Mouse (Mus musculus) G1E-ER4 (cell line): ENCODE results near the gene 3110082I17Rik. TPM values are rescaled to one million over a fixed set of nuclear protein-coding genes. Genes with fewer than 3 reads are reported as not detected.

ENCODE experiments used
- GATA1 ChIP-seq: IDR thresholded peaks from one replicate; pipeline ENCODE4 v1.8.0; 2012; ENCODE audit warnings: low read length, inconsistent platforms
- polyA plus RNA-seq: library from polyadenylated mRNA; stranded (reverse); fragments of >175 nt; gene quantifications from 2 replicates; pipeline ENCODE4 v1.2.3, GENCODE M21; 2012

3110082I17Rik gene
- polyA plus RNA-seq, 1 experiment: 79.0 TPM

DNA sequence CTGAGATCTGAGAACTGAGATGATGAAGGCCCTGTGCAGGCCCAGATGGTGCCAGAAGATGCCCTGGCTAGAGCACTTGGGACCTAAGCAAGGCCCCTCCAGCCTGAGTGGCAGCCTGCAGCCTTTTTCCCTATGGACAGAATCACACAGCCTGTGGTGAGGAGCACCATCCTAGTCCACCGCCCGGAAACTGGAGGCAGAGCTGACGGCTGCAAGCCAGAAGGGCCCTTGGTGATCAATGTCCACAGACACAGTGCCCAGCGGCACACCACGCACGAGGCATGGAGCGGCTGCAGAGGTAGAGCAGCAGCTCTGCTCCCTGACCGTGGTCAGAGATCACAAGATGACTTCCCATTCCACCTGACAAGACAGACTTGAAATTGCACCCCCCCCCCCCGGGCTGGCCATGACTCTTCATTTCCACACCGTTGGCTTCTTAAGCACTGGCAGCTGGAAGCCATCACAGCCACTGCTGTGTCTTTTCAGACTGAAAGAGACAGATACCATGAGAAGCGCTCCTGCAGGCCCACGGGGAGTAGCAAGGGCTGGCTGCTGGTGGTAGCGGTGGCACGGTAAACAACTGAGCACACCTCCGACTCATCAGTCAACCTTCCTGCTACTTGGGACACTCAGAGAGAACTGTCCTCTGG, 48.5 kb downstream of the 3110082I17Rik start:
- TF ChIP-seq GATA1: no peak

DNA sequence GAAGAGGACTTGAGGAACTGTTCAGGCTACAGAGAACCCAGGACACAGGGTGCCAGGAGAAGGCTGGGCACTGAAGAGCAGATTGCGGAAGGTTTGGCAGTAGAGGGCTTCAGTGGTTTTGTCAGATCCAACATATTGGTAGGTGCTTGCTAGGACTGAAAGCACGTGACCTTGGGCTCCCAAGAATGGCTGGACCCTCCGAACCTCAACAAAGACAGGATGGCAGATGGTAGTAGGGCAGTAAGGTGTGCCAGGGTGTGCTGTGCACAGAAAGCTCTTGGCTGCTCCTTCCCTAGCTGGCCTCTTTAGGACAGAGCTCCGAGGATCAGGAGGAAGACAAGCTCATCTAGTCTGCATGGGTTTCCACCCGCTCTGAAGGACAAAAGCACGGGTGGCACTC, 49.2 kb downstream of the 3110082I17Rik start:
- TF ChIP-seq GATA1: no peak

DNA sequence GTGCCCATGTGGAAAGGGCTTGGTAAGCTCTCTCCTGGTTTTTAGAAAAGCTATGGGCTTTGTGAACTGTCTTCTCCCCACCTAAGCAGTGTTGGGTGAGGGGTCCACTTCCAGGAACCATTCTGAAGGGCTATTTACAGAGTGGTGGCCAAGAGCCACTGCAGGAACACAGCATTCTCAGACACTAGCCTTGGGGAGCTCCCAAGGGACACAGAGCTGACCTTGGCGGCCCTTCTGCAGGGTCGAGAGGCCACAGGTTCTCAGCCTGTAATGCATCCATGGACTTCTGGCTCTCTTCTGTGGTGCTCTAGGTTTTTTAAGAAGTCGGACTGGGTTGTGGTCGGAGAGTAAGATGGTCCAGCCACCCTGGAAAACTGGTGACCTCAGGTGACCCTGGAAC, 50.3 kb downstream of the 3110082I17Rik start:
- no peak for TF ChIP-seq GATA1

DNA sequence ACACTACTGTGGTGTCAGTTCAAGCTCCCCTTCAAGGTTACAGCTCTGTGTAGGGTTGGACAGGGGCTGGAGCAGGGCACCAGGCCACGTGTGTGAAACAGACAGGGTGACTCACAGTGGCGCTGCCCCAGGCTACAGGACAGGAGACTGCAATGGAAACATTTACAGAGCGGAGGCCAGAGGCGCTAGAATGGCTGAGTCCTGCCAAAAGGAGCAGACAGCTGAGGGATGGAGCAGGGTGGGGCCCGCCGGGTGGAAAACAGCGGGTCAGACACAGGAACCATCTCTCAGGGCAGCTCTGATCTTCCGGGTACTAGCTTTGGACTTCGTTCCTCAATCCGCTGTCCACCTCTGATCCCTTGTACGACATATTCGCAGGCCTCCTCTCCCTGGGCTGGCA, 50.9 kb downstream of the 3110082I17Rik start:
- no peak for TF ChIP-seq GATA1

DNA sequence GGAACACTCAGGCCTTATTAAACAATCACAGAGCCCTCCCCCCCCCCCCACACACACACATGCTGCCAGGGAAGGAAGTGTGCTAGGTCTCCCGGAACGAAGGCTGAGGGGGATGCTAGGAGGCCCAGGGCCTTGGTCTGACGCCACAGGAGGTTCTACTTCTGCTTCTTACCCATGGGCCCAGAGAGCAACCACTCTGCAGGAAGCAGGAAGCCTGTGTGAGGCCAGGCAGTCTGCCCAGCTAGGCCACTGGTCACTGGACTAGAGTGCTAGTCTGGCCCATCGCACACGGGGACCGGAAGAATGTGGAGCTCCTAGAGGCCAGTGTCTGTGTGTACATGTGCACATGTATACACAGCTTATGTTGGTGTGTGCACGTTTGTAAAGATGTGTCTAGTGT, 51.8 kb downstream of the 3110082I17Rik start:
- no peak for TF ChIP-seq GATA1

DNA sequence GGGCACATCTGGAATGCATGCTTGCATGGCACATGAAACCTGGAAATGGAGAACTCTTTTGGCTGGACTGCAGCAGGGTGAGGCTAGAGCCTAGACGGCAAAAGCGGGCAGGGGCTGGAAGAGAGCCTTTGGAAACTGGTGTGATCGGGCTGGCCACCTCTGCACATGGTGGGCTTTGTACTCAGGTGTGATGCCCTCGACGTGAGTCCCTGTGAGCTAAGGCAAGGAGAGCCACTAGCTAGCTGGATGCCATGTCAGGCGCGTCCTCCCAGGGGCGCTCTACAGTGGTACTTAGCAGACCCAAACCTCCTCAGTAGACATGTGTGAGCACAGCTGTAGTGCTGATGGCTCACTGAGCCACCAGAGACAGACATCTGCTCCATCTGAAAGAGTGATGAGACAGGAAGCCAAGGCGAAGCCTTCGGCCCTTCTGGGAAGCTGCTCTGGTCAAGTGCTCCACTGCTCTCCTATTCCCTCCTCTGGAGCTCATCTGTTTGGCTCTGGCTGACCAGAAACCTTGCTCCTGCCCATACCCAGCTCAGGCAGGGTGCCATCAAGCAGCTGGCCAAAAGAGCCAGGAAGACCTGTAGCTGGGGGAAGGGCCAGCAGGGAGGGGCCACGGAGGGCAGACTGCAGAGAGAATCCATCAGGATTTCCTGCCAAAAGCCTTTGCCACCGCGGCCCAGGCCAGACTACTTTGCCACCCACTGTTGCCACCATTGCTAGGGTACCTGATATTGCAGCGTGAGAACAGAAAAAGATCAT, 53.0 kb downstream of the 3110082I17Rik start:
- TF ChIP-seq GATA1: no peak

DNA sequence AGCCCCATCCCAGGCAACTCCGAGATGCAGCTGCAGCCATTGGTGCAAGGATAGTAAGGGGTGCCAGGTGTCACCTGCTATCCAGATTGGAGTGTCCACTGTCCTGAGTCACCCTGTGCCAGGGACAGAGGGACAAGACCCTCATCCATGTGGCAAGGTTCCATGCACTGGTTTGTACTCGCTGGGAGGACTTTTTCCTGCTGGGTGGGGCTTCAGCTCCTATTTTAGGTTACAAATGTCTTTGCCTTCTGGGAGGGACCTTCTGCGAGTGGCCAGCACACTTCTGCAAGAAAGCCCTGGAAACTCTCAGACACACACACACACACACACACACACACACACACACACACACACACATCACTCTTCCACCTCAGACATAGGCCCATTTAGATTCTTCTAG, 54.4 kb downstream of the 3110082I17Rik start:
- no peak for TF ChIP-seq GATA1

DNA sequence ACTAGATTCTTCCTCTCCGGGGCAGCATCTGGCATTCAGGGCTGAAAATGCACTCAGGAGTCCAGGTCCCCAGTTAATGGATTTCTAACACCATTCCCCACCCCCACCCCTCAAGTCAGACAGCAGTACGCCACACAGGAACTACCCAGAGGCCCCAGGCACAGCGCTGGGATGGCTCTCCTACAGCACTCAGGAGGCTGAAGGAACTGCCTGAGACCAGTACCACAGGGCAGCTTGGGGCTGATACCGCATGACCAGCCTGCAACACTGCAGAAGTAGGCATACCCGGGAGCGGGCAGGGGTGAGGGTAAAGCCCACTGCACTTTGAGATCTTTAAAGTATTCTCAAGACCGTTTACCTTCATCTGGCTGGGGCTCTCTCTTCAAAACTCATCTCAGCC, 54.8 kb downstream of the 3110082I17Rik start:
- TF ChIP-seq GATA1: no peak

DNA sequence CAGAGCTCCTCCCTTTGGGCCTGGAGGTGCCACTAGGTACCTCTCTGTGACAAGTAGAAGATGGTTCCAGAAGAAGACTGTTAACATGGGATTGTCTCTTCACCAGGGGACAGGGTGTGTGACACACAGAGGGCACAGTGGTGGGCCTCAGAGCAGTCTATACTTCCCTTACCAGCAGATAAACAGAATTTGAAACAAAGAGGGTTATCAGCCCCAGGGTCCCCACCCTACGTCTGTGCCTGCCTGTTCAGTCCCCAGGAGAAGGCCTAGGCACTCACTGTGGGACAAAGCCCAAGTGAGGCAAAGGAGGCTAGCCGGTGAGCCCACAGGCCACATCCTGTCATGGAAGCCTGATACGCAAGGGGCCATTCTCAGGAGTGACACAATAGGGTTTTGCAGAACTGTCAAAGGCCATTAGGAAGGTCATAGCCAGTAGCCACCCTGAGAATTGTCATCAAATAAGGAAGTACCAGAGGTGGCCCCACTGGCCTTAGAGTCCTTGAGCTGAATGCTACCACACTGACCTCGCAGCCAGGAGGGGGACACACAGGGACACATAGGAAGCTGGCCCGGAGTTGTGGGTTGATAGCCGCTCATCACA, 55.4 kb downstream of the 3110082I17Rik start, which contains the start of gene C130050O18Rik:
TSS of gene C130050O18Rik (plus strand) at position 480 of the 601 bp plus-strand sequence.
- TF ChIP-seq GATA1: no peak

DNA sequence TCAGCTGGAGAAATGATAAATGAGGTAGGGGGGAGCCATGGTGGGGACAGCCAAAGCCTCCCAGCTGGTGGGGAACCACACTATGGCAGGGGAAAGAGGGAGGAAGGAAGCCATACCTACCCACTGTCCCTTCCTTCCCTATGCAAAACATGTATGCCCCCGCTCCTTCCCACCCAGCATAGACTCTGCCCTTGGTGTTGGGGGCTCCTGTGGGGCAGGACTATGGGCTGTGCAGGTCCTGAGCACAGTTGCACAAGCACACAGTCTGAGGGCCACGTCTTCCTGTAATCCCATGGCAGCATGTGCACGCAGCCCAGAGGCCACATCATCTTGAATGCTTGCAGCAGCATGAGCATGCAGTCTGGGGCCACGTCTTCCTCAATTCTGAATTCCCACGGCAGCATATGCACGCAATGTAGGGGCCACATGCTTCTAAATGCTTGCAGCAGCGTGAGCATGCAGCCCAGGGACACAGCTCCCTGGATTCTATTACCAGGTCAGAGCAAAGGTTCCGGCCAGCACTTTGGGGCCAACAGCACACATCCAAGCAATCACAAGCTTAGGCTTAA, 56.6 kb downstream of the 3110082I17Rik start:
- no peak for TF ChIP-seq GATA1

DNA sequence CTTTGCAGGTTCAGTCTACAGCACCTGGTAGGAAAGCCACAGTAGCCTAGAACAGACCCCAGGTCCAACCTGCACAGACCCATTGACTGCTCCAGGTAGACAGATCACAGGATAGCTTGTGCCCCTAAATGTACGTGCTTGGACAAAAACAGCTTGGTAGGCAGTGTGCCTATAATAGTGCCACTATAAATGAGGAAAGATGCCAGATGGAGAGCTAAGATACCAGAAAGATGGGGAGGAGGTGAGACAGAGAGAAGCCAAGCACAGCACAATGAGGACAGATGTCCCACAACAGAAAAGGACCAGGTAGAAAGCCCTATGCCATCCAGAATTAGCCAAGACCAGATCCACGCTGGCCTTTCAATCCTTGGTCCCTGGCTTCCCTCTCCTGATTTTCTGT, 58.2 kb downstream of the 3110082I17Rik start:
- TF ChIP-seq GATA1: no peak

DNA sequence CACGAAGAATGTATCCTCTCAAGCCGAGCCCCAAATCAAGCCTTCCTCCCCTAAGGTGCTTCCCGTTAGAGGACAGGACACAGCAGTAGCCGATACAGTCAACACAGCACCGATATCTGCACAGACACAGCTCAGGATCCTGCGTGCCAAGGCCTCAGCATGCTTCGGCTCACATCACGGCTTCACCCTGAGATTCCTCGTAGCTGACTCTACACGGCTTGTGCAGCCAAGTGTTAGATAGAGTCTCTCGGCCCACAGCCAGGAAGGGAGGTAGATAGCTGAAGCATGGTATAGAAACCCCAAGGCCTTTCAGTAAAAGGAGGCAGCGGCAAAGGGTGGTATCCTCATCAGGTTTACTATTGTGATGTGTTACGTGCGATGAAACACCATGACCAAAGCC, 60.3 kb downstream of the 3110082I17Rik start:
- TF ChIP-seq GATA1: no peak

DNA sequence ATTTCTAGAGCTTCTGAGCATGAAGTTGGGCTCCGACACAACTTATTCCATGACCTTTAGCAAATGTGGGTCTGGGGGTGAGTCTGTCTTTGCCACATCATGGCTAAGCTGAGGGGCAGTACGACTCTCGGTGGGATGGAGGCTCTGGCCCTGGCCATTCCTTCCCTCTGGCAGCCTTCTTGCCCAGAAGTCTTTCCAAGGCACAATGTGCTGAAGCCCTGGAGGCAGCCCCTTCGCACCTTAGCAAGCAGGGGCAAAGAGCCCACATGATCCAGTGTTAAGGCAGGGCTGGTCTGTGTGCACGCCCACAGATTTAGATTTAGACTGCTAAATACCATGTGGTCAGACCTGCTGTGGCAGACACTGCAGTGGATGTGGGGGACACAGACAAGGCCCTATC, 61.5 kb downstream of the 3110082I17Rik start:
- no peak for TF ChIP-seq GATA1

DNA sequence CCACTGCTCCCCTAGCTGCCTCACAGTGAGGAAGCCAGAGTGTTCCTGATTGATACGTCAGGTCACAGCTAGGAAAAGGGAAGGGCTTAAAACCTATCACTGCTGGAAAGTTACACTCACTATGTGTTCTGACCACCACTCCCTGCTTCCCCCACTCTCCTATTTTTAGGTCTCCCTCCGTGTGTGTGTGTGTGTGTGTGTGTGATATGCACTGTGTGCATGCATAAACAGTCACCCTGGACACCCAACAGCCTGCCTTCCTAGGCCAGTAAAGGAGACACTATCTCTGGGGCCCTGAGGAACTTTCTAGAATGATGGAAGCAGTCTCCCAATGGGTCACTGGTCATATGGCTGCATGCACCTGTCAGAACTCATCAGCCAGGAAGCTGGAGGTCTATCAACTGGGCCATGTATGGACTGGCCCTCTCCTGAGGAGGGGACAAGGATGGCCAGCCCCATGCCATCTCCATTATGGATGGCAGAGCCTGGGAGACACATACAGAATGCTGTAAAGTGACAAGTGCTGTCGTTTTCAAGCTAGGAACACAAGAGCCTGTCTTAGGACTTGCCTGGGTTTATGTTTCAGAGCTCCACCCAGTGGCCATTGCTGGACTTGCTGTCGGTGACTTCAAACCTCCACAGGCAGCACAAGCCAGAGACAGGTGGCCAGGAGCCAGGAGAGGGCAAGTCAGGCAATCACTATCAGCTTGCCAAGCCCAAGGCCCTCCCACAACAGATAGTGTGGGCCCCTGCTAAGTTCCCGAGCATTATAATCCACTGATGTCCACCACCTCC, 62.2 kb downstream of the 3110082I17Rik start:
- no peak for TF ChIP-seq GATA1

DNA sequence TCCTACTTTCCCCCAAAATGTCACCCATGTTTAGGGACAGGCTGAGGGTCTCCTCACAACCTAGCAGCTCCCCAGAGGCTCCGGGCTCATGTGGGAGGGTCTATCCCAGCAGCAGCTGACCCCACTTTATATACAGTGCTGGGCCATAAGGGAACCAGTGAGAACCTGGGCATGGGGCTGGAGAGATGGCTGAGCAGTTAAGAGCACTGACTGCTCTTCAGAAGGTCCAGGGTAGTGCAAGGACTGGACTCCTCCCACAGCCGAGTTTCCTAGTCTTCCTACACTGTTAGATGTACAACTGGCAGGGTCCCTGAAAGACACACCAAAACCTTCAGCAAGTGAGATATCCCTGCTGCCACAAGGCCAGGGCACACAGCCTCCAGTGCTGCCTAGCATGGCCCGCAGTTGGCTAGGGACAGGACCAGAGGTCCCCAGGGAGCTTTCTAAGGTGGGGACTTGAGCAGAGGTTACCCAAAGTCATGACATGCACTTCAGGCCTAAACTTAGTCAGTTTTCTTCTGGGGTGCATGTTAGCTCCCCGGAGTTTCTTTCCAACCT, 62.9 kb downstream of the 3110082I17Rik start:
- TF ChIP-seq GATA1: no peak
